ENCODE assay signal across 8 mouse cellular contexts in genomic region chr1:153556896-153557295, GRCm38 (mm10). TPM values are rescaled to one million over a fixed set of nuclear protein-coding genes. Genes with fewer than 3 reads are reported as not detected.
DNase-seq lines count a peak whose midpoint lies in the region; ATAC-seq and TF ChIP-seq lines count a peak whose summit lies in the region.

No protein-coding gene starts in this region.

- peak; percentile 58 for DNase-seq in adrenal gland, postnatal 10 days
- DNase-seq in adrenal gland, adult 8-10 months, result no peak
- DNase-seq in Muller cell, postnatal 12 days (ENCODE audit: inconsistent ontology term), result peak; percentile 61
- DNase-seq in heart, postnatal 14 days, result peak; percentile 34 to 68
- peak; percentile 27 to 54 for DNase-seq in kidney, postnatal 4 days

- no peak for TF ChIP-seq POLR2A in cortical plate, adult 2 months (IDR thresholded peaks at IDR 0.05; ENCODE audit: extremely low read depth, insufficient read depth, low read length)

- intact Hi-C loops in heart, postnatal 14 days (cut with DNase I), result loop anchor here (1.0 to 10.0 kb wide), 4 partner anchors 85 to 628 kb away; no protein-coding TSS in a partner anchor

- no peak overlapping the region for H3K4me2 ChIP-seq in stomach, embryonic 15.5 days

- ATAC-seq in megakaryocyte, adult 5-6 weeks (ENCODE audit: poor library complexity, severe bottlenecking), result peak; percentile 71
- peak; percentile 17; the same call in 1 of the 2 replicates for ATAC-seq in stomach, embryonic 15.5 days (ENCODE audit: insufficient read depth, low FRiP score, low read depth)

- 14% methylated on average over 2 of the region's 2 CpGs for WGBS in stomach, embryonic 15.5 days

- H3K4me1 ChIP-seq in cortical plate, adult 2 months (ENCODE audit: control insufficient read depth, insufficient read depth, low read length), result no peaks in the 10 kb centered on the region
- H3K4me1 ChIP-seq in stomach, embryonic 15.5 days, result no peaks in the 10 kb centered on the region

- no peak overlapping the region for H3K9ac ChIP-seq in stomach, embryonic 15.5 days

- no peaks in the 10 kb centered on the region for H3K36me3 ChIP-seq in stomach, embryonic 15.5 days

- H3K4me3 ChIP-seq in cortical plate, adult 2 months (ENCODE audit: insufficient read depth, low read length), result no peak overlapping the region
- no peak overlapping the region for H3K4me3 ChIP-seq in stomach, embryonic 15.5 days (replicated peaks)

- no peaks in the 10 kb centered on the region for H3K9me3 ChIP-seq in stomach, embryonic 15.5 days

- TF ChIP-seq CTCF in cortical plate, adult 2 months (IDR thresholded peaks at IDR 0.05; ENCODE audit: extremely low read depth, insufficient read depth, low read length), result peak; percentile 94

- H3K27me3 ChIP-seq in stomach, embryonic 15.5 days (replicated peaks), result no peaks in the 10 kb centered on the region

- H3K27ac ChIP-seq in cortical plate, adult 2 months (ENCODE audit: insufficient read depth, low read length), result no peak overlapping the region
- no peak overlapping the region for H3K27ac ChIP-seq in stomach, embryonic 15.5 days

RNA-seq across cellular contexts. Expression of gene Npl, which starts 7.1 kb away (rescaled TPM):
- 1 to 10 TPM; 4.0 to 4.2 TPM for total RNA-seq in adrenal gland, postnatal 10 days (2021)
- total RNA-seq in adrenal gland, adult 8-10 months (2022), result 1 to 10 TPM; 3.0 to 6.7 (median 4.7) TPM
- 3.3 and 3.5 TPM in 2 replicates for polyA plus RNA-seq in cortical plate, adult 2 months (2012; rRNA removed)
- total RNA-seq in heart, postnatal 14 days (2021), result 1 to 10 TPM; 1.7 to 1.8 TPM
- total RNA-seq in megakaryocyte, adult 5-6 weeks (2015), result 8.5 and 9.4 TPM in 2 replicates
- 2.2 and 3.4 TPM in 2 replicates for total RNA-seq in megakaryocyte, adult 5-6 weeks (2017)
- polyA plus RNA-seq in stomach, embryonic 15.5 days (2015; fragmentation: Nextera tagmentation; extraction: Ambion mirVana), result 16.6 and 17.6 TPM in 2 replicates
